Mouse (Mus musculus) liver, adult (tissue): Measurements from ENCODE around the gene Ets2.

Source experiments
- GATA4 ChIP-seq: IDR thresholded peaks from 2 replicates; pipeline ENCODE4 v1.6.1; 2014; ENCODE audit warnings: mild to moderate bottlenecking, low read length; ENCODE audit not compliant: insufficient replicate concordance

The Ets2 gene

GRCm38 (mm10) chr16:95710129-95710528 lies 8.3 kb downstream of the Ets2 start:
- no peak for TF ChIP-seq GATA4

DNA sequence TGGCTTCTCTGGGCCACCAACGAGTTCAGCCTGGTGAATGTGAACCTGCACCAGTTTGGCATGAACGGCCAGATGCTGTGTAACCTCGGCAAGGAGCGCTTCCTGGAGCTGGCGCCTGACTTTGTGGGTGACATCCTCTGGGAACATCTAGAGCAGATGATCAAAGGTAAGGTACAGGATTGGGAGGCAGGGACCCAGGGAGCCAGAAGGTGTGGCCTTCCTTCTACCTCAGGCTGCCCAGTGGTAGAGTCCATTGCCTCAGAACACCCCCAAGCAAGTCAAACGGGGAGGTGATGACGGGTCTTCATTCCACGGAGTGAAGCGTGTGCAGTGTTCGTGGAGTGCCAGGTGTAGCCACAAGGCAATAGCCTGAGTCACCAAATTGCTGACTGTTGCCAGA lies 10.2 kb downstream of the Ets2 start:
- TF ChIP-seq GATA4, result no peak

- no peak for TF ChIP-seq GATA4
Observed at GRCm38 (mm10) chr16:95715026-95715425, 13.2 kb downstream of the Ets2 start.

DNA sequence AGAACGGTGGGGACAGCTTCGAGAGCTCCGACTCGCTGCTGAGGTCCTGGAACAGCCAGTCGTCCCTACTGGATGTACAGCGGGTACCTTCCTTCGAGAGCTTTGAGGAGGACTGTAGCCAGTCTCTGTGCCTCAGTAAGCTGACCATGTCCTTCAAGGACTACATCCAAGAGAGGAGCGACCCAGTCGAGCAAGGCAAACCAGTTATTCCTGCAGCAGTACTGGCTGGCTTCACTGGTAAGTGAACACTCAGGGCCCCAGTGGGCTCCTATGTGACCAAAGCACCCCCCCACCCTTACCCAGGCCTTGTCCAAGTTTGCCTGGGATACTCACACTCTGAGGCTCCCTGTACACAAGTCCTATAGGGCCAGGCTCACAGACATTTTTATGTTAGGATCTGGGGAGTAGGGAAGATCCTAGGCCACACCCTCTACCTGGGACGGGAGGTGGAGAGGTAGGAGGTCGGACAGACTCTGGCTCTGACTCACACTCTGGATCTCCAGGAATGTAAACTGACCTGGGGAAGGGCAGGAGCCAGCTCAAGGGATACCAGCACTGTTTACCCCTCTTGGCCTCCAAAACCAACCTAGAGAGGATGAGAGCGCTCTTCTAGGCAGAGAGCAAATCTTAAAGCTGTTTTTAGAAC lies 14.3 kb downstream of the Ets2 start:
- no peak for TF ChIP-seq GATA4

DNA sequence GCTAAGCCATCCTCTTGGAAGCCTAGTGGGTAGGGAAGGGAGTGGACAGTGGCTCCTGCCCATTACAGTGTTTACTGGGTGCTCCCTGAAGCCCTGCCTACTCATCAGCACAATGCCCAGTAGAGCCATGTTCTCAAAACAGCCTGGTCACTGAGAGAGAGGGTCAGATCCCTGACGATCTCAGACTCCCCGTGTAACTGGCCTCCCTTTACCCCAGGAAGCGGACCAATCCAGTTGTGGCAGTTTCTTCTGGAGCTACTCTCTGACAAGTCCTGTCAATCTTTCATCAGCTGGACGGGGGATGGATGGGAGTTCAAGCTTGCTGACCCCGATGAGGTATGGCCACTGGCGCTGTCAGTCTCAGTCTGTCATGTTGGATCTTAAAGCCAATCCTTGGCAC lies 15.8 kb downstream of the Ets2 start:
- no peak for TF ChIP-seq GATA4

- no peak for TF ChIP-seq GATA4
Observed at GRCm38 (mm10) chr16:95718119-95718518, 16.2 kb downstream of the Ets2 start.

GRCm38 (mm10) chr16:95720532-95720931 lies 18.7 kb downstream of the Ets2 start:
- no peak for TF ChIP-seq GATA4

- no peak for TF ChIP-seq GATA4
Observed at GRCm38 (mm10) chr16:95724251-95724650, 22.4 kb downstream of the Ets2 start.

DNA sequence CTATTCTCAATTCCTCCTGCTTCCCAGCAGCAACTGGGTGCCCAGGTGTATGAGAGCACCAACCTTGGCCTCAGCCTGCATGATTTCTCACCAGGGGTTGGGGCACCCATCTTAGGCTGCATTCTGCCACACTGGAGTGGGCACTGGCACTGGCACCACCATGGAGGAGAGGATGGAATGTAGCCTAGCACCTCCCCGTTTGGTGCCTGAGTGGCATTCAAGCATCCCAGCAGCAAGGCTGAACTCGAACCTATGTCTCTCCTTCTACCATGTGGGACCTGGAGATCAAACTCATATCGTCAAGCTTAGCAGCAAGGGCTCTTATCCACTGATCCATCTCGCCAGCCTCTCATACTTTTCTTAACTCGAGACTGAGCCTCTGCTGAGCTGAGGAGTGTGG lies 22.9 kb downstream of the Ets2 start:
- TF ChIP-seq GATA4, result no peak

DNA sequence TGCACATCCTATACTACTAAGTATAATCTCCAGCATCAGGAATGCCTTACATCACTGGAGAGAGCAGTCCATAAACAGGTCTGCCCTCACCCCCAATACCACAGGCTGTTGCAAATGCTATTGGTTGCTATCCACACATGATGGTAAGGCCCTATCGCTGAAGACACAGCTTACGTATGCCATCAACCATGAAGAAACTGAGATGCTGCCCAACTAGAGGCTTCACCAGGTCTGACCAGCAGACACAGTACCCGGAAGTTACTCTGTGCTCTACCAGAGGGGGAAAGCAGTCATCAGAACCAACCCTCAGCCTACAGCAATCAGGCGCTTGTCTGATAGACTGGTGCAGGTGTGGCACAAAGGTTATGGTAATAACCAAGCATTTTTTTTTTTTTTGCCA lies 24.9 kb downstream of the Ets2 start:
- TF ChIP-seq GATA4, result no peak

GRCm38 (mm10) chr16:95728453-95729435 lies 26.9 kb downstream of the Ets2 start:
- no peak; the same call in 1 of the 2 replicates for TF ChIP-seq GATA4

DNA sequence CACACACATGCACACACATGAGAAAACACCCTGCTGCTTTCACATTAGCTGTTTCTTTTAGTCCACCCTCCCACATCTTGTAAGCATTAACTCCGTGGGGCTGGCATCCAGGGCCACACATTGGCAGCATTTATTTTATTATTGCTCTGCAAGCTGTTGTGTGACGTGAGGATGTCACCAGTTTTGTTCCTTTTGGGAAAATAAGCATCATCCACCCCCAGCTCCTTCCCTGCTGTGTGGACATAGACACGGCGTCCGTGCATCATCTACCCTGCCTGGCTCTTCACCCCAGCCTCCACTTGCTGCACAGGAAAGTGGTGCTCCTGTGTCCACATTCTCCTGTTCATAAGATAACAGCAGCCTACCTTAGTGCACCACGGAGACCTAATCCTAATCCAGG lies 27.9 kb downstream of the Ets2 start:
- TF ChIP-seq GATA4, result no peak

DNA sequence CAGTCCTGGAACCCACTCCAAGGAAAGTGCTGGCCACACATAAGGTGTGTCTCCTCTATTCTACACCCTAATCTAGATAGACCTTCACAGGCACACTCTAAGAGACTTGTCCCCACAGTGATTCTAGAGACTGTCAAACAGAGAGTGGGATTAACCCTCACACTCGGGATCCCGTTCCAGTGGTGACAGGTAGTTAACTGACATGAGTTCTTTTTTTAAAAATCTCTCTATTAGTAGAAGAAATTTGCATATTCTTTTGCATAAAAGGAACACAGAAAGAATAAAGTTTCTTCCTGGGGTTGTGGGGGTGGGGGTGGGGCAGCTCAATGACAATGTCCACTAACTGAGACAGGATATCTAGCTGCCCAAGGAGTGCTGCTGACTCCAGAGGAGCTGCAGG lies 32.9 kb downstream of the Ets2 start:
- no peak for TF ChIP-seq GATA4

- TF ChIP-seq GATA4, result no peak
Observed at GRCm38 (mm10) chr16:95736059-95736458, 34.2 kb downstream of the Ets2 start.

DNA sequence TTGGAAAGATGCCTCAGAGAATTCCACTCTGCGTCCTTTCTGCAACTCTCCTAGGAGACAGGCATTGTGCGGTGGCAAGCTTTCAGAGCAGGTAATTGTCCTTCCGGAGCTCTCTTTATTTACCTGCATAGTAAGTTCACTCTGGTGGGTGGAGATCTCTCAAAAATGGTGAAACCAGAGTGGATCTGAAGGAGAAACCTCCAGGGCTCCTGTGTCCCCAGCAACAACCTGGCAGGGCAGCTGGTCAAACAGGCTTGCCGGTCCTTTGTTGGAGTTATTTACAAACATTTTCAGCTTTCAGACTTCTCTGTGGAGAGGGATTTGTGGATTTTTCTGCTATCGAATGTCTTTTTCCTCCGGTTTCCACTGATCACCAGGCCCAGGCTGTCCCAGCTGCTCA lies 34.6 kb downstream of the Ets2 start:
- no peak for TF ChIP-seq GATA4

DNA sequence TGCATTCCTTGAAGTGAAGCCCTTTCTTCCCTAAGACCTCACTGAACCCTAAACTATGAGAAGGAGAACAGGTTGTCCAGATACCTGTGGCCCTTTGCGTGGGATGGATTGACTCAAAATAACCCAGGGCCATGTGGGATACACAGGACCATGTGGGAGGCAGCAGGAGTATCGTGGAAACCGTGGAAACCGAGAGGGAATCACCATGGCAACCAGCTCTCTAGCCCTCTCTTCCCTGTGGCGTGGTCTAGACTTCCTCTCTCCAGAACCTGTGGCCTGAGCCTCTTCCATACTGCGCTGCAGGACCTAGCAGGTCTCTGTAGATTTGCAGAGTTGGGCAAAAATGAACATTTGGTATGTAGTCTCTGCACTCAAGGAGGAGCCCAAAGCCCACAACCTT lies 37.6 kb downstream of the Ets2 start:
- no peak for TF ChIP-seq GATA4
